Mouse (Mus musculus) E14TG2a.4 (cell line): ENCODE results near the gene Cct4.

Experiments
- H3K27me3 ChIP-seq: 2 replicates; pipeline ENCODE4 v1.6.1; 2014; ENCODE audit warnings: low read length, control low read depth; ENCODE audit not compliant: insufficient read depth
- H3K36me3 ChIP-seq: 2 replicates; pipeline ENCODE4 v1.6.1; 2014; ENCODE audit warnings: low read length, control low read depth; ENCODE audit not compliant: insufficient read depth
- H3K4me1 ChIP-seq: replicated peaks from 2 replicates; pipeline ENCODE4 v1.6.1; 2014; ENCODE audit warnings: low read depth, low read length, control low read depth
- H3K4me3 ChIP-seq: replicated peaks from 2 replicates; pipeline ENCODE4 v1.5.1; 2014; ENCODE audit warnings: mild to moderate bottlenecking, low read length
- H3K9me3 ChIP-seq: 2 replicates; pipeline ENCODE4 v1.6.1; 2014; ENCODE audit warnings: low read length, control low read depth
- CTCF ChIP-seq: conservative IDR thresholded peaks from 2 replicates; pipeline ENCODE4 v1.5.1; 2014; ENCODE audit warnings: low read length
- NANOG ChIP-seq: IDR thresholded peaks from 2 replicates; pipeline ENCODE4 v1.6.1; 2014; ENCODE audit warnings: borderline replicate concordance, low read length, mixed read lengths
- POU5F1 ChIP-seq: IDR thresholded peaks from 2 replicates; pipeline ENCODE4 v1.6.1; 2014; ENCODE audit warnings: low read length, borderline replicate concordance

The Cct4 gene

GRCm38 (mm10) chr11:22965503-22965902, 24.8 kb upstream of the Cct4 start:
- peaks cover 13% of the 10 kb centered on the region; the same call in 1 of the 2 replicates for H3K36me3 ChIP-seq
- peaks cover 39% of the 10 kb centered on the region for H3K9me3 ChIP-seq
- peak; percentile 24 for TF ChIP-seq CTCF
- no peak for TF ChIP-seq POU5F1
- no peak for TF ChIP-seq NANOG
- H3K4me1 ChIP-seq = peaks cover 16% of the 10 kb centered on the region
- H3K27me3 ChIP-seq = no peaks in the 10 kb centered on the region
- no peak overlapping the region for H3K4me3 ChIP-seq

GRCm38 (mm10) chr11:22969486-22969885, 20.8 kb upstream of the Cct4 start:
- Histone ChIP-seq H3K4me1 (peaks cover 18% of the 10 kb centered on the region), H3K4me3 (no peak overlapping the region), H3K9me3 (peaks cover 78% of the 10 kb centered on the region), H3K36me3 (peaks cover 23% of the 10 kb centered on the region), H3K27me3 (no peaks in the 10 kb centered on the region)
- TF ChIP-seq CTCF = peak; percentile 81
- no peak for TF ChIP-seq NANOG
- no peak for TF ChIP-seq POU5F1

GRCm38 (mm10) chr11:22970546-22970945, 19.8 kb upstream of the Cct4 start:
- Histone ChIP-seq H3K9me3 (peaks cover 85% of the 10 kb centered on the region), H3K27me3 (no peaks in the 10 kb centered on the region), H3K36me3 (peaks cover 31% of the 10 kb centered on the region), H3K4me1 (peaks cover 22% of the 10 kb centered on the region), H3K4me3 (0 out of 2 replicates have a peak overlapping the region, but pooled peaks have one; percentile 84)
- no peak for TF ChIP-seq POU5F1
- TF ChIP-seq NANOG = no peak
- no peak for TF ChIP-seq CTCF

- Histone ChIP-seq H3K9me3 (peaks cover 93% of the 10 kb centered on the region), H3K4me1 (peaks cover 31% of the 10 kb centered on the region), H3K4me3 (peak within 1 kb of the TSS; percentile 84), H3K36me3 (peaks cover 40% of the 10 kb centered on the region), H3K27me3 (no peaks in the 10 kb centered on the region)
- TF ChIP-seq NANOG (no peak), CTCF (no peak), POU5F1 (no peak)
These were observed 18.2 kb upstream of the Cct4 start, which contains the start of gene Zrsr1 for GRCm38 (mm10) chr11:22971835-22972709. TSS of gene Zrsr1 (plus strand) at chr11:22972005.

- Histone ChIP-seq H3K9me3 (peaks cover 89% of the 10 kb centered on the region), H3K4me3 (peak overlapping the region; percentile 84), H3K4me1 (peaks cover 31% of the 10 kb centered on the region), H3K27me3 (no peaks in the 10 kb centered on the region), H3K36me3 (peaks cover 43% of the 10 kb centered on the region)
- TF ChIP-seq NANOG (no peak), POU5F1 (no peak), CTCF (no peak)
These were observed 17.4 kb upstream of the Cct4 start for GRCm38 (mm10) chr11:22972746-22973526.

GRCm38 (mm10) chr11:22973599-22973998, 16.7 kb upstream of the Cct4 start:
- H3K36me3 ChIP-seq = peaks cover 48% of the 10 kb centered on the region
- TF ChIP-seq NANOG = no peak
- no peak for TF ChIP-seq POU5F1
- TF ChIP-seq CTCF = no peak
- peaks cover 37% of the 10 kb centered on the region for H3K4me1 ChIP-seq
- H3K9me3 ChIP-seq = peaks cover 86% of the 10 kb centered on the region
- no peaks in the 10 kb centered on the region for H3K27me3 ChIP-seq
- peak overlapping the region; percentile 84 for H3K4me3 ChIP-seq

GRCm38 (mm10) chr11:22978215-22978614, 12.1 kb upstream of the Cct4 start:
- peaks cover 61% of the 10 kb centered on the region for H3K36me3 ChIP-seq
- H3K9me3 ChIP-seq = peaks cover 43% of the 10 kb centered on the region
- H3K4me3 ChIP-seq = no peak overlapping the region
- peaks cover 59% of the 10 kb centered on the region for H3K4me1 ChIP-seq
- H3K27me3 ChIP-seq = no peaks in the 10 kb centered on the region
- no peak for TF ChIP-seq NANOG
- TF ChIP-seq CTCF = no peak
- TF ChIP-seq POU5F1 = no peak

GRCm38 (mm10) chr11:22978711-22979110, 11.6 kb upstream of the Cct4 start:
- H3K4me1 ChIP-seq = peaks cover 59% of the 10 kb centered on the region
- H3K9me3 ChIP-seq = peaks cover 38% of the 10 kb centered on the region
- peaks cover 59% of the 10 kb centered on the region for H3K36me3 ChIP-seq
- H3K27me3 ChIP-seq = no peaks in the 10 kb centered on the region
- no peak for TF ChIP-seq NANOG
- TF ChIP-seq POU5F1 = no peak
- TF ChIP-seq CTCF = no peak
- no peak overlapping the region for H3K4me3 ChIP-seq
